Mouse (Mus musculus): ENCODE results near the gene Lhx5.
A peak's percentile ranks its signal among the peaks of the same experiment; 100 is the strongest.

Lhx5 gene

DNA sequence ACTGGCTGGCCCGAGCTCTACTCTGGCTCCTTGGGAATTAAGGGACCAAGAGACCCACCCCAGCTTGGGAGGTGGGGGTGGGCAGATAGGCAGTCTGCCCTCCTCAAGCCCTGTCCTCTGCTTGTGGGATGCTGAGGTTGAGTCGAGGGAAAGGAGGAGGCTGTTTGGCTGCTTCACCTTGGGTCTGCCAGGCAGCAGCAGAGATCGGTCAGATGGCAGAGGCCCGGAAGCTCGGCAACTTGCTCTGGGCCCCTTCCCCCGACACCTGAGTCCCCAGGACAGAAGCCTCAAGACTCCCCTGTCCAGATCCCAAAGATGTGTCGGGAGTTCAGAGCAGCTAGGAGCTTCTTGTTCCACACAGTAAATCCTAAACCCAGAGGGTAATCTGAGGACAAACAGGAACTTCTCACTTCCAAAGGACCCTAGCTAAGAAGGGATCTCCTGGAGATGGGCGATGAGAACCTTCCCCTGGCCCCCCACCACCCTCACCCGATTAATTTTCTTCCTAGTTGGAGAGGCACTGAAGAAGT lies 1.1 kb downstream of the Lhx5 start:
- no peak for DNase-seq (ENCODE audit: low read depth, low spot score)

DNA sequence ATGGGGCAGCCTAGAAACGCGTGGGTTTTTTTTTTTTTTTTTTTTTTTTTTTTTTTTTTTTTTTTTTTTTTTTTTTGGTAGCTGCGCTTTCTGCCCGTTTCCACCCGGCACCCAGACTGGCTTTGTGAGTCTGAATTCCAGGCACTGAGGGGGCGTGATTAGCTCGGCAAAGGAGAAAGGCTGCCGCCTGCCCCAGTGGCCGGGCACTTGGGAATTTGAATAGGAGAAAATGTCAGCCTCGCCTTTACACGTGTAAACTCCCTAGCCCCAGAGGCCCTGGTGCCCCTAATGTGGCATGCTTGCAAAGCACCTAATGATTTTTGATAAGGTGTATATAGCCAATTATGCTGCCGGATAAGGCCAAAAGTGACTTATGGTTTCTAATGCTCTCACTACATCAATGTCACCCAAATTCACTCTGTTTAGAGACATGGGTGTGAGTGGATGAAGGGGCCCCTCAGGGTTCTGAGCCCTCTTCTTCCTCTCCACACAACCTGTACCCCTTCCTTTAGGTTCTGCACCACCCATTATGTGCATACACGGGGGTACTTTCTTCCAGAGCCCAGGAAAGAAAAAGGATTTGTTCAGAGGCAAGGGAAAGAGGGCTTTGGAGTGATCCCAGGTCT lies 1.7 kb downstream of the Lhx5 start:
- DNase-seq (ENCODE audit: low read depth, low spot score): no peak

DNA sequence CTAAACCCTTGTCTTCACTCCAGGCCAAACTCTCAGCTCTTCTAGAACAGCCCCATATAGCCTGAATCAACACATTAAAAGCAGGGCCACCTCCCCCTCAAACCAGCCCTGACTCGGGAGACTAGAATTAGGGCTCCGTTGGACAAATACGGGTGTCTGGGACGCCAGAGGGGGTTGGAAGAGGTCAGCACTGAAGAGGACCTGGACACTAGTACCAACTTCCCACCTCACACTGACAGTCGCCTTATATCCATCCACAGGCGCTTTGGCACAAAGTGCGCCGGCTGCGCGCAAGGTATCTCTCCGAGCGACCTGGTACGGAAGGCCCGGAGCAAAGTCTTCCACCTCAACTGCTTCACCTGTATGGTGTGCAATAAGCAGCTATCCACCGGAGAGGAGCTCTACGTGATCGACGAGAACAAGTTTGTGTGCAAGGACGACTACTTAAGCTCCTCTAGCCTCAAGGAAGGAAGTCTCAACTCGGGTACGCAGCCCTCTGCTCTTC lies 2.8 kb downstream of the Lhx5 start:
- no peak for DNase-seq (ENCODE audit: low read depth, low spot score)

DNA sequence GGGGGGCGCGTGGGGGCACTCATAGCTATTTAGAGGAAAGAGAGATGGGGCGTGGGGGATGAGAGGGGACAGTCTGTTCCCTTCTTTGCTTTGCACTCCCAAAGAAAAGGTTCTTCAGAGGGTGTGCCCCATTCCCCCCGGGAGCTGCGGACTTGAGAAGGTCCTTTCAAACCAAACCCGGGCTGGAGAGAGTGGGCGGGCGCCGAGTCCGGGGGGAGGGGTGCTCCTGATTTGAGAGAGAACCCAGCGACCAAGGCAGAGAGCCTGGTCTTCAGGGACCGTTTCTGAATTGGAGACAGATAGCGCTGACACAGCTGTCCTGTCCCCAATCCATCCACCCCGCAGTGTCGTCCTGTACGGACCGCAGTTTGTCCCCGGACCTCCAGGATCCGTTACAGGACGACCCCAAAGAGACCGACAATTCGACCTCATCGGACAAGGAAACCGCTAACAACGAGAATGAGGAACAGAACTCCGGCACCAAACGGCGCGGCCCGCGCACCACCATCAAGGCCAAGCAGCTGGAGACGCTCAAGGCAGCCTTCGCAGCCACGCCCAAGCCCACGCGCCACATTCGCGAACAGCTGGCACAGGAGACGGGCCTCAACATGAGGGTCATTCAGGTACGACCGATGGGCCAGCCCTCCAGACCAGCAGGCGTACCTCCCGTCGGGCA lies 3.6 kb downstream of the Lhx5 start:
- no peak for DNase-seq (ENCODE audit: low read depth, low spot score)

DNA sequence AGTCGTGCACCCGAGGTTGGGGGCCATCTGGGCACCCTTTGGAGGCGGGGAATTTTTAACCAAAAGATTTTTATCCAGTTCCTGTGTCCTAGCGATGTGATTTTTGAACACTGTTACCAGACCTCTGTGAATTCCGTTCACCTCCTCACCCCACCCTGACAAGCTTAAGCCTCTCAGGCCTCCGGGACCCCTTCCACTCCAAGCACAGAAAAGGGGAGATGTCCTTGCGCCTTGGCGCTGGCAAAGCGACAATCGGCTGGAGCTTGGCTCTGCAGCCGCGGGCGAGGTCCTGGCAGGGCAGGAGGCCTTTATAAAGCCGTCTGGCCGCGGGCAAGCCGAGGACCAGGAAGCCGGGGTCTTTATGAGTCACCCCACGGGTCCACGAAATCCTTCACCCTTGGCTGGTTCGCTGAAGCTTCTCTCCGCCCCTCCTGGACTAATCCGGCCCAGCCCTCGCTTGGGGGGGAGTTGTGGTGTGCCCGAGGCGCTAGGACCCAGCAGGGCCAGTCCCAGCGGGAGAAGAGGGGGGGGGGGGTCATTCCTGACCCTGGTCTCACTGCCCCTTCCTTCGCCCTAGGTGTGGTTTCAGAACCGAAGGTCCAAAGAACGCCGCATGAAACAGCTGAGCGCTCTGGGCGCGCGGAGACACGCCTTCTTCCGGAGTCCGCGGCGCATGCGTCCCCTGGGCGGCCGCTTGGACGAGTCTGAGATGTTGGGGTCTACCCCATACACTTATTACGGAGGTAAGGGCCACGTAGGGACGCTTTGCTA lies 4.4 kb downstream of the Lhx5 start:
- DNase-seq (ENCODE audit: low read depth, low spot score): no peak

DNA sequence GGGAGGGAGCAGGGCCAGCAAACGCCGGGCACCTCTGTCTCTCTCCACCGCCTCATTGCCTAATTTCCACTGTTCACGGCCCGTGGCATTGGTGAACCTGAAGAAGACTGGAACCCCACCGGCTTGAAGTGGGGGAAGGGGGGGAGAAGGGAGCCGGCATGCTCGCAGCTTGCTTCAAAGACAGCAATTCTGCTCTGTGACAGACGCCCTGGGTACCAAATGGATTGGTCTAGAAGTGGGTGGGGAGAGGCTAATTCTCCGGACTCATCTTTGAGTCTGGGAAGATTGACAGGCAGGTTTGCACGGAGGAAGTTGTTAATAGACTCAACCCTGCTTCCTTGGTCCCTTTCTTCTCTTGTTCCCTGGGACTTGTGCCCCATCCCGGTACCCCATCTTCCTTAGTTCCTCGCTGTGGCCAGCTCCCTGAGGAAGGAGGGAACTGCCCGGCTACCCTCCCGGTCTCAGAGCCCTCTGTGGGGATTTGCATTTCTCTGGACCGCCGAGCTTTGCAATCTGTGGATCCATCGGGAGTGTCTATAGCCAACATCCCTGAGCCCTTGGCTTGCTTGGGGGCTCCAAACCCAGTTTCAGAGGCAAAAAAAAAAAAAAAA lies 5.5 kb downstream of the Lhx5 start:
- no peak for DNase-seq (ENCODE audit: low read depth, low spot score)

DNA sequence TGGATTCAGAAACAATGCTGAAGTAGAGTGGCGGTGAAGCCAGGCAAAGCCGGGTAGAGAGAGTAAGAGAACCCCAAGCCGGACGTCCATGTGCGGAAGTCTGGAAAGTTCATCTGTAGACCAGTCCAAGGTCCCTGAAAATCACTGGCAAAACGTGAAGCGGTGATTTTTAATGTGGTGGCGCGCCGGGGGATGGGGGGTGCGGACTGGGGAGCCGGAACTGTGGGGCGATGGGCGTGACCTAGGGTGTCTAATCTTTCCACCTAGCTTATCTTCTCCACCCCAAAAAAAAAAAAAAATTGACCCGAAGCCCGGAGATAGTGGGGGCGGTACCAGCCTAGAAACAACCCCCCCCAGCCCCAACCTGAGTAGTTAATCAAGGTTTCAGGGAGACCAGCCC lies 6.0 kb downstream of the Lhx5 start:
- DNase-seq (ENCODE audit: low read depth, low spot score): no peak

DNA sequence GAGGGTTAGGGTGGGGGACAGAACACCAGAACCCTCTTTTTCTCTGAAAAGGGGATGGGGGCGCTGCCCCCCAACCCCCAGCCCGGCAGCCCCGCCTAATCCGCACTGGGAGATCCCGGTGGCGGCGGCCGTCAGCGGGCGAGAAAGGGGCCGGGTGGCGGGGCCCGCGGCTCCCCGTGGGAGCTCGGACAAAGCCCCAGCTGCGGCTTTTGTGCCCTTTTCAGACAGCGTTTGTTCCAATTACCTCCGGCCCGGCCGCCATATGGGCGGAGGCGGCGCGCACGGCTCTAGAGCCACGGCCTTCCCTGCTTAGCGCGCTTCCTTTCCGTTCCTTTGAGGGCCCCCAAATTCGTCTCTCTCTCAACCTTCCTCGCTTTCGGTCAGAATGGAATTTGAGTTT lies 6.5 kb downstream of the Lhx5 start:
- no peak for DNase-seq (ENCODE audit: low read depth, low spot score)

DNA sequence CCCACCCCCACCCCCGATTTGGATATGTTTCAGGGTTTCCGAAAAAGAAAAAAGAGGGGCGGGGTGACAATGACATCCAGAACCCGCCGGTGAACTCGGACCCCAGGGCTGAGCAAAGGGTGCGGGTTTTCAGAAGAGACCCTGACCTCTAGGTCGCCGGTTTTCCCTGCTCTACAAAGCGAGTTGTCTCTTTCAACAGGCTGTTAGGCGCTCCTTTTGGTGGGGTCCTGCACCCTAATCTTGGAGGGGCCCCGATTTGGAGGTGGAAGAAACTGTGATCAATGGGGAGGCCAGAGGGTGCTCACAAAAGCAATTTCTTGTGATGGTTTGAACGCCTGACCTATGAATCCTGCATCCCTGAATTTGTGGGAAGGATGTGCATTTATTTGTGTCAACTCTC lies 7.0 kb downstream of the Lhx5 start:
- no peak for DNase-seq (ENCODE audit: low read depth, low spot score)

DNA sequence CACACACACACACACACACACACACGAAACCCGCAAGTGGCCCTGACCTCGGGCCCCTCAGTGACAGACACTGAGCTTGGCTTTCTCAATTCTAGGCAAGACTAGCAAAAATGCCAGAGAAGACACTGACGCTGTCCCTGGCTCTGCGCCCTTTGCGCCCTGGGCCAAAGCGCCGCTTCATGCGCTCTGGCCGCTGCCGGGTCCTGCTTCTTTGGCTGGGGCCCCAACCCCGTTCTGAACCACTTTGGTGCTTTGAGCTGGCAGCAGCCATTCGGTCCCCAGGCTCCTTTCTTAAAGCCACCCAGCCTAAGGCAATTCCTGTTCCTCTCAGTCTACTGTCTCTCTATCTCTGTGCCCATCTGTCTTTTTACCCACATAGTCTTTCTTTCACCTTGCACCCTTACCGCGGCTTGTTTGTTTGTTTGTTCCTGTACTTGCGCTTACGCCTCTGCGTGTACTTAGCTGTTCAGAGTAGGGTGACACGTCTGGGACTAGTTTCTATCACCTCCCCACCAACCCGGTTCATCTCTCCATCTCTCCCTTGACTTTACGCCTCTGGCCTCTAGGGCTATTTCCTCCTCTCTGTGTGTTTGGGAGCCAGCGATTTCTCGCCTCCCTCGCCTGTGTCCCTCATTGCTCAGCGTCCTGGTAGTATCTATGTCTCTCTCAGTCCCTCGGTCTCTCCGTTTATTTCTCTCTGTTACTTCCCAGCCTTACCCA lies 7.7 kb downstream of the Lhx5 start:
- no peak for DNase-seq (ENCODE audit: low read depth, low spot score)

DNA sequence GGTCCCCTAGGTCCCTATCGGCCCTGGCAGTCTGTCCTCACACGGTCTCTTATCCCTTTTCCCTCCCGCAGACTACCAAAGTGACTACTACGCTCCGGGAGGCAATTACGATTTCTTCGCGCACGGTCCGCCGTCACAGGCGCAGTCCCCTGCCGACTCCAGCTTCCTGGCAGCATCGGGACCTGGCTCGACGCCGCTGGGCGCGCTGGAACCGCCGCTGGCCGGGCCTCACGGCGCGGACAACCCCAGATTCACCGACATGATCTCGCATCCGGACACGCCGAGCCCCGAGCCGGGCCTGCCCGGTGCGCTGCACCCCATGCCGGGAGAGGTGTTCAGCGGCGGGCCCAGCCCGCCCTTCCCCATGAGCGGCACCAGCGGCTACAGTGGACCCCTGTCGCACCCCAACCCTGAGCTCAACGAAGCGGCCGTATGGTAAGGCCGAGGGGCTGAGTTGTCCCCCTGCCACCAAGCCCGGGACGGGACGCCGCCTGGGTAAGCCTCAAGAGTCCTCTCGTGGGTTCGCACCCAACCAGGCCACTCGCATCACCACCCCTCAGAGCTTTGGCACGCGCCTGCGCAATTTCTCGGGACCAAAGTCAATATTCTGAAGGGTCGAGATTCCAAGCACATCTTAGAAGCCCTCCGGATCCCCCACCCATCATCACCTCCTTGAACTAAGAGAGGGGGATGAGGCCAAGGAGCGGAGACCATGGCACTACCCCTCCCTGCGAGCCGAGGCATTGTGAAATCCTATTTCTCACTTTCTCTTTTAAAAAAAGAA lies 8.6 kb downstream of the Lhx5 start:
- DNase-seq (ENCODE audit: low read depth, low spot score): no peak

DNA sequence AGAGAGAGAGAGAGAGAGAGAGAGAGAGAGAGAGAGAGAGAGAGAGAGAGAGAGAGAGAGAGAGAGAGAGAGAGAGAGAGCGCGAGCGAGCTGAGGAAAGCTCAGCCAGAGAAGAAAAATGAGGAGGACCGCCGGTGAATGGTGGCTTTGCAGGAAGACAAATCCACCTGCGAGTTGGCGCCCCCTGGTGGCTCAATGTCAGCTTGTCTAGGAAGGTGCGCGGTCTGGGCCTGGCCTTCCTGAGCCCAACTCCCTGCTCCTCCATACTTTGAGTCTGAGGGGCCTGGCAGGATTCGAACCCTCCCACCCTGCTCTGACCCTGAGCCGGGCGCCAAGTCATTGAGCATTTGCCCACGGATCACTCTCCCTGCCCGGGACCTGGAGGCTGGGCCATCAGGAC lies 9.2 kb downstream of the Lhx5 start:
- peak; percentile 95 for DNase-seq (ENCODE audit: low read depth, low spot score)

DNA sequence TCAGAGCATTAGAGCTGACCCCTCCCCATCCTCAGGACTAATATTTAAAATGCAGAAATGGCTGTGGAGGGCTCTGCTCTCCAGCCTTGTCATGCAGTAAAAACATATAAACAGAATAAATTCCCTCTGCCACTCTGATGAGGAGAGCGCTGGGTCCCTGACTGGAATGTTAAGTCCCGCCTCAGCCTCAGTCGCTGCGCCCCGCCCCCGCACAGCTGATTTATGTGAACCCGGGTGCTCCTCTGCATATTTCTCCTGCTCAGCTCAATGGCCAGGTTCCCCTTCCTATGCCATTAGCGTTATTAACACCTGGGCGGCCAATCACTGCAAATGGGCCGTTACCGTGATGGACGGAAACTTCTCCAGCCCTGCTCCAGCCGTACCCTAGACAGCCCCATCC lies 15.8 kb downstream of the Lhx5 start:
- no peak for DNase-seq (ENCODE audit: low read depth, low spot score)

DNA sequence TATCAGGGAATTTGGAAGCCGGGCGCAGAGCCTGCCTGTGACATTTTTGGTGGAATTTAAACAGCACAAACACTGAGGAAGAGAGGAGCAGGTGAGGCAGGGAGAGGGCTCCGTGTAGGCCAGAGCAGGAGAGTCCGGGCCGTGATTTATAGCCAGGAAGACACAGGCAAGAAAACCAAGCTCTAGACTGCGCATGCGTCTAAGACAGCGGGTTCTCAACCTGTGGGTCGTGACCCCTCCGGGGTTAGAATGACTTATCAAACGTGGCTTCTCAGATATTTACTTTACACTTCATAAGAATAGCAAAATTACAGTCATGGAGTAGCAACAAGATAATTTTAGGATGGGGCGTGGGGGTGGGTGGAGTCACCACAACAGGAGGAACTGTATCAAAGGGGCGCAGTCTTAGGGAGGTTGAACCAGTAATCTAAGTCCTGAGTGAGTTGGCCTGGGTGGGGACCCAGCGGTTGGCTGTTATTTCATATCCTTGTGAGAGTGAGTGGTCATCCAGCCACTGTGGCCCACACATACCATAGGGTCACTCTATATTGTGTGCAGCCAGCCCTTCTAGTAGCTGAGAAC lies 23.3 kb downstream of the Lhx5 start:
- no peak for DNase-seq (ENCODE audit: low read depth, low spot score)

DNA sequence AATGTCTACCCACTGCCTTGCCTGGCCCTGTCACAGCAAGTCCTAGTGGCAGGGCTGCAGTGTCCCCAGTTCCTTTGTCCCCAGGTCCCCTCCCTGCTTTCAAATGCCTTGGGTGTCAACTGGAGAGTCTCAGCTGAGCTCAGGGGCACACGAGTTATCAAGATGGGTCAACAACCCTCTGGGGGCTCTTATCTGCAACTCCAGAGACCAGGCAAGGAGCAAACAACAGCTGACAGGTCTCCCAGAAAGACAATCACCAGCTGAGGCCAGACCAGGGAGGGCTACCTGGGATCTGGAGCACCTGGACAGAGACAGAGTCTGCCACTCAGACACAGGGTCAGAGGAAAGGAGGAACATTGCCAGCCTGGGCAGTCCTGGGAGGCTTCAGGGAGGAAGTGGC lies 24.8 kb downstream of the Lhx5 start:
- DNase-seq (ENCODE audit: low read depth, low spot score): no peak

DNA sequence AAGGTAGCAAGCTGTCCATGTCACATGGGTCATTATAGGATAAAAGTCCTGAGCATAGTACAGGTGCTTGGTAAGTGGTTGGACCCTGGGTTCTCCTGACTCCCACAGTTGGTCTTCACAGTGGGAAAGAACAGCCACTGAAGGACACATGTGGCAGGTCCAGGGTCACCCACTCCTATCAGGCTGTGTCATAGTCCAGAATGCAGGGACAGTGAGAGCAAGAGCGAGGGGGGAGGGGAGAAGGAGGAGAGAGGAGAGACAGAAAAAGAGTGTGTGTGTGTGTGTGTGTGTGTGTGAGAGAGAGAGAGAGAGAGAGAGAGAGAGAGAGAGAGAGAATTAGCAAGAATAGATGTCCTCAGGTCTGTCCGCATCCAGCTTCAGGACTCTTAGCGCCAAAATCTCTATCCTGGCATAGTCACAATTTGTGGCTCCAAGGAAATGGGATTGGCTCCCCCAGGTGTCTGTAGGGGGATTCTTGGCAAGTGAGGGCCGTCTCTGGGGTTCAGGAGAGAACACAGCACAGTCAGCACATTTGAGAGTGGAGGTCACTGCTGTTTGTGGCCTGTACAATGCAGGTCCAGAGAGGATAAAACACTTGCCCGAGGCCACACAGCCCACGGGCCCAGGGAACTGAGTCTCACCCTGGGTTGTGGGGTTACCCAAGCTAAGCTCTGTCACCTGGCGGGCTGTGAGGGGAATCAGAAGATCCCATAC lies 25.5 kb downstream of the Lhx5 start:
- no peak for DNase-seq (ENCODE audit: low read depth, low spot score)

DNA sequence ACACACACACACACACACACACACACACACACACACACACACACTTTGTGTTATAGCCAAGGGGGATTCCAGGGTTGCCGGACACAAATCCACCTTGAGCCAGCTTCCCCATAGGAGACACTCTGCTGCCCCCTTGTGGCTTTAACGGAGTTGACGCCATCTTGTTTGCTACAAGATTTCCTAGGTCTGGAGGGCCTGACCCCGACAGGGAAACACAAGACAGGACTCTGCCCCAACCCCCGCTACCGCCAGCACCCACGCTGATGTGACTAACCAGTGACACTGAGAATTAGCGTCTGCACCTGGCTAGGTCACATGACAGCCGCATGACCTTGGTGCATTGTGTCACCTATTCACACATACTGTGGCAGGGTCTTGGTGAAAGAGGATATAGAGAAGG lies 26.1 kb downstream of the Lhx5 start:
- peak; percentile 79 for DNase-seq (ENCODE audit: low read depth, low spot score)

DNA sequence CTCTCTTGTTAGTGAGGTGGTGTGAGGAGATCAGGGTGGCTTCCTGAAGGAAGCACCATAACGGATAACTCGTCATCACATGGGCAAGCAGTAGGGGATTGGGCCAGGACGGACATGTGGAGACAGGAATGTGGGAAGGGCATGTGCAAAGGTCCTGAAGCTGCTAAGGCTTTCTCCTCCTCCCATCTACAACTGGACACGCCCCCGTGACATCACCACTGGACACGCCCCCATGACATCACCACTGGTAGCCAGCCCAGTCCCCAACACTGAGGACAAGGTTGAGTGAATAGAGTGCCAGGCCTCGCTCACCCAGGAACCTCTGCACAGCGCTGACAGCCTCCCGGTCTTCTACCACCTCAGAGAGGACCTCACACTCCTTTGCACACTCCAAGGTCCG lies 27.6 kb downstream of the Lhx5 start:
- DNase-seq (ENCODE audit: low read depth, low spot score): no peak

DNA sequence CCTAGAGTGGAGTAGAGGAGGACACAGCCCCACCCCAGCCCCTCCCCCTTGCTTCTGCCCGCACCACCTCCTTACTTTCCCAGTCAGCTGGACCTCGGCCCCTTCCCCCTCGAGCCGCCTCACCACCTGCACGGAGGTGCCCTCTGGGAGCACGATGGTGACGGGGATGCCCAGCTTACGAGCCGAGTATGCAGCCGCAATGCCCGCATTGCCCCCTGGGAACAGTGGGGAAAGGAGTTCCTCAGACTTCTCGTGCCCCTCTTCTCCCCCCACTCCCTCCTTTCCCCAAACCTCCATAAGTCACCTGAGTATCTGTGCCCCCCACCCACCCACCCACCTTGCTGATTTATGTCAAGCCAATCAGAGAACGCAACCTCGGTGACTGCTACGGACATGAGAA lies 30.4 kb downstream of the Lhx5 start:
- no peak for DNase-seq (ENCODE audit: low read depth, low spot score)

DNA sequence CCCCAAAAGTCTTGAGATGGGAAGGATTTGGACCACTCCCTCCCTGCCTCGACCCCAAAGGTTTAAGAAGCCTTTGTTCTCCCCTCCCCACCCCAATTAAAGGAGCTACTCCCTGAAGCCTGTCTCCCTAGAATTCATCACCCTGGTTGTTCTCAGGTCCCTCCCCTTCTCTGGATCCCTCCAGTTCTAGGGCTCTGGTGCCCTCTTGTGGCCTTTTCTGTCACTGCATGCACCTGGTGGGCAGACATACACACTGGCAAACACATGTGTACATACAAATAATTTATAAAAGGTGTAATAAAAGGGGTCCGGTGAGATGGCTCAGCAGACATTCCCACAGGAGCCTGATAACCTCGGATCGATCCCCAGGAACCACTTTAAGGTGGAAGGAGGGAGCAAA lies 32.8 kb downstream of the Lhx5 start:
- DNase-seq (ENCODE audit: low read depth, low spot score): no peak
